Mouse (Mus musculus) myocyte (in vitro differentiated cells): ENCODE results near the gene Tia1.

Experiments used
- CEBPB ChIP-seq: IDR thresholded peaks from 2 replicates; pipeline ENCODE4 v1.6.1; 2011; ENCODE audit warnings: mild to moderate bottlenecking, moderate library complexity; ENCODE audit not compliant: poor library complexity, insufficient read depth, severe bottlenecking
- E2F4 ChIP-seq: IDR thresholded peaks from one replicate; pipeline ENCODE4 v1.6.1; 2011; ENCODE audit warnings: mild to moderate bottlenecking, control low read depth, moderate library complexity; ENCODE audit not compliant: insufficient read depth
- MAX ChIP-seq: IDR thresholded peaks from one replicate; pipeline ENCODE4 v1.6.1; 2011; ENCODE audit warnings: low read depth, mild to moderate bottlenecking, control low read depth
- MYOD1 ChIP-seq, 3 experiments: IDR thresholded peaks; one replicate each; pipeline ENCODE4 v1.6.1; 2011; ENCODE audit warnings: control low read depth in 2 of 3, low read depth in 2 of 3, mild to moderate bottlenecking in 2 of 3, moderate library complexity in 1 of 3; ENCODE audit not compliant: insufficient read length in 2 of 3, control insufficient read depth in 1 of 3
- MYOG ChIP-seq, 3 experiments: IDR thresholded peaks; one replicate each; pipeline ENCODE4 v1.6.1; 2011; ENCODE audit warnings: control low read depth in 2 of 3, low read depth in 2 of 3, mild to moderate bottlenecking in 2 of 3; ENCODE audit not compliant: insufficient read length in 2 of 3, control insufficient read depth in 1 of 3, insufficient read depth in 1 of 3
- POLR2A ChIP-seq: IDR thresholded peaks from one replicate; pipeline ENCODE4 v1.6.1; 2011; ENCODE audit warnings: low read depth, mild to moderate bottlenecking, control low read depth, moderate library complexity; ENCODE audit not compliant: insufficient read length
- POLR2AphosphoS2 ChIP-seq: IDR thresholded peaks from one replicate; pipeline ENCODE4 v1.6.1; 2011; ENCODE audit warnings: low read depth, control low read depth; ENCODE audit not compliant: insufficient read length
- TCF12 ChIP-seq: IDR thresholded peaks from one replicate; pipeline ENCODE4 v1.6.1; 2011; ENCODE audit warnings: mild to moderate bottlenecking, control low read depth; ENCODE audit not compliant: poor library complexity, insufficient read depth, severe bottlenecking
- TCF3 ChIP-seq: IDR thresholded peaks from one replicate; pipeline ENCODE4 v1.6.1; 2011; ENCODE audit warnings: low read depth, control low read depth; ENCODE audit not compliant: insufficient read length
- USF1 ChIP-seq: IDR thresholded peaks from one replicate; pipeline ENCODE4 v1.6.1; 2011; ENCODE audit warnings: low read depth, mild to moderate bottlenecking, control low read depth, moderate library complexity

DNA sequence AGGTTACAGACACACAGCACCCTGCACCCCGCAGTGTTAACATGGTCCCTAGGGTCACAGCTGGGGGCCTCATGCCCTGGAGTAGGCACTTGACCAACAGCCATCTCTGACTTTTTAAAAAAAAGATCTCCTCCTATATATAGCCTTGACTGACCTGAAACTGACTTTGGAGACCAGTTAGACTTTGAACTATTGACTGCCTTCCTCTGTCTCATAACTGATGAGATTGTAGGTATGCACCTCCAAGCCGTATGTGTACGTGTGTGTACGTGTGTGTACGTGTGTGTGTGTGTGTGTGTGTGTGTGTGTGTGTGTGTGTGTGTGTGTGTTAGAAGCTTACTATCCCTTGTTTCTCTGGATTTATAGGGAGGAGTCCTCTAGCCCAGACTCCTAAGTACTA is 77.9 kb downstream of the Tia1 start:
- no peak for TF ChIP-seq POLR2A
- TF ChIP-seq MYOG (IDR thresholded peaks at IDR 0.05; ENCODE audit: control insufficient read depth in 1 of 3, insufficient read depth in 1 of 3, insufficient read length in 2 of 3, low read depth in 2 of 3): no peak
- TF ChIP-seq TCF3: no peak
- no peak for TF ChIP-seq MYOD1 (IDR thresholded peaks at IDR 0.05; ENCODE audit: control insufficient read depth in 1 of 3, insufficient read length in 2 of 3, low read depth in 2 of 3)
- TF ChIP-seq E2F4: no peak
- TF ChIP-seq POLR2AphosphoS2: no peak
- no peak for TF ChIP-seq MAX
- no peak for TF ChIP-seq USF1
- no peak for TF ChIP-seq TCF12
- no peak for TF ChIP-seq CEBPB
